Mouse (Mus musculus) urinary bladder, adult 2 months (tissue): ENCODE results near the gene Col9a2. TPM values are rescaled to one million over a fixed set of nuclear protein-coding genes. Genes with fewer than 3 reads are reported as not detected.
"Not testable (repeated sequence)": the region's sequence is repeated elsewhere in the genome, so short reads cannot be mapped to it uniquely, and the experiment has no call there.

ENCODE experiments used
- DNase-seq: peaks from one replicate; pipeline ENCODE4 v3.0.0; 2022; ENCODE audit warnings: low spot score
- polyA plus RNA-seq: library from polyadenylated mRNA; depleted of rRNA; stranded (reverse); fragments of >200 nt; gene quantifications from 2 replicates; pipeline ENCODE4 v1.2.3, GENCODE M21; 2012

The Col9a2 gene
- polyA plus RNA-seq, 1 experiment = 0.17 TPM

GRCm38 (mm10) chr4:121020040-121020790 lies 19.0 kb upstream of the Col9a2 start:
- no peak for DNase-seq

GRCm38 (mm10) chr4:121021911-121022310 lies 17.3 kb upstream of the Col9a2 start:
- DNase-seq = no peak

GRCm38 (mm10) chr4:121023464-121023863 lies 15.7 kb upstream of the Col9a2 start:
- DNase-seq = no peak

- DNase-seq = no peak
Measured at GRCm38 (mm10) chr4:121023941-121024340, 15.2 kb upstream of the Col9a2 start.

- DNase-seq = no peak
Measured at GRCm38 (mm10) chr4:121025681-121026080, 13.5 kb upstream of the Col9a2 start.

GRCm38 (mm10) chr4:121028146-121028545 lies 11.0 kb upstream of the Col9a2 start:
- no peak for DNase-seq

- no peak for DNase-seq
Measured at GRCm38 (mm10) chr4:121028659-121029392, 10.4 kb upstream of the Col9a2 start.

GRCm38 (mm10) chr4:121029632-121030031 lies 9.6 kb upstream of the Col9a2 start:
- DNase-seq = no peak

- no peak for DNase-seq
Measured at GRCm38 (mm10) chr4:121031440-121031839, 7.7 kb upstream of the Col9a2 start.

- DNase-seq = no peak
Measured at GRCm38 (mm10) chr4:121033006-121033405, 6.2 kb upstream of the Col9a2 start.

- DNase-seq = no peak
Measured at GRCm38 (mm10) chr4:121040323-121040722, 1.1 kb downstream of the Col9a2 start.

GRCm38 (mm10) chr4:121040897-121041671 lies 1.9 kb downstream of the Col9a2 start:
- no peak for DNase-seq

GRCm38 (mm10) chr4:121042472-121042871 lies 3.3 kb downstream of the Col9a2 start:
- no peak for DNase-seq

- no peak for DNase-seq
Measured at GRCm38 (mm10) chr4:121042946-121043345, 3.8 kb downstream of the Col9a2 start.

GRCm38 (mm10) chr4:121051863-121052262 lies 12.7 kb downstream of the Col9a2 start:
- DNase-seq = no peak

GRCm38 (mm10) chr4:121052454-121053323 lies 13.5 kb downstream of the Col9a2 start:
- DNase-seq = no peak

GRCm38 (mm10) chr4:121056342-121056741 lies 17.2 kb downstream of the Col9a2 start:
- no peak for DNase-seq

- DNase-seq = no peak
Measured at GRCm38 (mm10) chr4:121057032-121057431, 17.8 kb downstream of the Col9a2 start.

GRCm38 (mm10) chr4:121059218-121059617 lies 20.0 kb downstream of the Col9a2 start:
- not testable (repeated sequence) for DNase-seq

GRCm38 (mm10) chr4:121065336-121065735 lies 26.2 kb downstream of the Col9a2 start:
- no peak for DNase-seq

- DNase-seq = no peak
Measured at GRCm38 (mm10) chr4:121074250-121074649, 35.1 kb downstream of the Col9a2 start.
